Mouse (Mus musculus) lung, postnatal 4 days (tissue): ENCODE data around the gene Spn.

Source experiments
- DNase-seq, 2 experiments: peaks; one replicate each; pipeline ENCODE4 v3.0.0; 2021

The Spn gene

DNA sequence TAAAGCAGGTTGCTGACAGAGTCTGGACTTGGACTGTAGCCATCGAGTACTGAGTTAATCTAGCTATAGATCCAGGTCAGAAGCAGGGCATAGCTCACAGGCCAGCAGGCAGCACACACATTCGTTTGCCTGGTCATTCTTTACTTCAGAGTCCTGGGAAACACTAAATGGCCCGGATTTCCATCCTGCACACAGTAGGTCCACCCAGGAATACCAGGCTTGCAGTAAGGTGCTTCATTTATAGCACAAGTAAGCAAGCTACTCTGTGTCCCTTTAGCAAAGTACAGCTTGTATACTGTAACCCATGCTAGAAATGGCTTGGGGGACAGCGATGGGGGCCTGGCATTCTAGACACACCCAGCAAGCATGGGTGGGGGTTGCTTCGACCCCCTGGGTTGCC, 1.9 kb upstream of the Spn start:
- DNase-seq, result no peak

DNA sequence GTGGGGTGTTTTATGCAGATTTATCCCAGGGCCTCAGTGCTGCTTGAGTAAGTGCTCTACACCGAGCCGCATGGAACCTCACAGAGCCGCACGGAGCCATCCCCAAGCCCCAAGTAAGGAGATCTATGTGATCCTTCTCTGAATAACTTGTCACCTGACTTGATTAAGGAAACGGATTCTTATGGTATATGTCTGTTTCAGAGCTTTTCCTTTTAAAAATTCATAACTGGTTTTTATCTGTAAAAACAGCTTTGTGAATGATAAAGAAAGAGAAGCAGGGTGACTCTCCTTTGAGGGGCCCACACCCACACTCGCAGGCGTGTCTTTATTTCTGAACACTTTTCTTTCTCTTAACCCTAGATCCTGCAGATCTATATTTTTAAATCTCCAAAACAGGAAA, 1.5 kb upstream of the Spn start:
- no peak for DNase-seq

DNA sequence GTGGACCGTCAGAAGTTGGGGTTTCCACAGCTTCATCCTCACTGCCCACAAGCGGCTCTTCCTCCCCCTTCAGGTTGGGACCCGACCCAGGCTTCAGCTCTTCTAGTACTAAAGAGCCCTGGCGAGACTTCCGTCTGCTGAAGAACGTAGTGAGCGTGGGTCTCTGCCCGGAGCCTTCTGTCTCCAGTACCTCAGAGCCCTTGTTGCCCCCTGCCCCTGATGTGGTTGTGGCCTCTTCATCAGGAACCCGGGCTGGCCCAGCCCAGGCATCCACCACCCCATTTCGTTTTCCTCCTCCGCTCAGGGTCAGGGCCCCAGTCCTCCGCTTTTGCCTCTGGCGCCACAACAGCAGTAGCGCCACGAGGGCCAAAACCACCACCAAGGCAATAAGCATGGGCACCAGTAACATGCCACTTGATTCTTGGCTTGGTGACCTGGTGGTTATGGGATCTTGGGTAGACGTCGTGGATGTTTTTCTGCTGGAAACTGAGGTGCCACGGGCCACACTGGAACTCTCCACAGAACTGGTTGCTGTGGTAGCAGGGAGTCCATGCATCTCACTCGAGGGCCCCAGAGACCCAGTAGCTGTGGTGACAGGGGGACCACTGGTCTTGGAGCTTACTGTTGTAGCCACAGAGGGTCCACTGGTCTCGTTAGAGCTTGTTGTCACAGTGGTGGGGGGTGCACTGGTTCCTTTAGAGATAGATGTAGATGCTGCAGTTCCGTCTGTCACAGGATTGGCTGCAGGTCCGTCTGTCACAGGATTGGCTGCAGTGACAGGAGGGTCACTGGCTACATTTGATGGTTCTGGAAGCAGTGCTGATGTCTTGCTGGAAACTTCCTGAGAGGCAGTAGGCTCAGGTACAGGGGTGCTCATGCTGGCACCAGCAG, 1.2 kb downstream of the Spn start:
- DNase-seq, result no peak

GRCm38 (mm10) chr7:127134821-127135447, 2.7 kb downstream of the Spn start:
- DNase-seq, result peak; percentile 31 to 46

DNA sequence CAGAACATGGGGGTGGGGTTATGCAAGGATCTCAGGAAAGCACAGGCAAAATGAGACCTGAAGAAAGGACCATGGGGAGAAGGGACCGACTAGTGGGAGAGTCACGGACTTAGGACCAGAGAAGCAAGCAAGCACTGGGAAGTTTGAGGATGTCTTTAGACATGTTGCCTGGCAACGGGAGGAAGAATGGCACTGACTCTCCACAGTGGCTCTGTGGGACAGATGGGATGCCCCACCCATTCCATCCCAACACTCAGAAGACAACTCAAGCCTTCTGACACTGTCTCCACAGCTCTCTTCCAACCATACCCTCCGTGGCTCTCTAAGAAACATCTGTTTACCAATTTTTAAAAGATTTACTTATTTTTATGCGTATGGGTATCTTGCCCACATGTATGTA, 4.5 kb downstream of the Spn start:
- no peak for DNase-seq

GRCm38 (mm10) chr7:127129638-127130037, 8.0 kb downstream of the Spn start:
- peak in 1 of 2 experiments; percentile 57 for DNase-seq

DNA sequence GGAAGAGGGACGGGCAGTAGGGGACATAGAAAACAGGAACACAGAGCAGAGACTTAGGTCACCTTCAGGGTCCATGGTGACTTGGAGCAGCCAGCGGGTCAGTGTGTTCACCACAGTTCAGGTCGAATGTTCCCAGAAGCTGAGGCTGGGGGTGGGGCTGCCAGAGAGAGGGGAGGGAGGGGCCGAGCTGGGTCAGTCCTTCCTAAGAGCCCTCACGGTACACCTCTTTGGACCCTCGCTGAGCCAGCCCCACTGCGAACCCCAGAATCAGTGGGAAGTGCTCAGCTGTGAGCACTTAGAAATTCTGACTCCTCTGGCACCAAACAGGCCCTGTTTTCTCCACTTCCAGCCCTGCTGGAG, 15.7 kb downstream of the Spn start, which contains the start of gene Qprt:
Gene Qprt, minus strand, starts transcription at position 316 of the 360 bp plus-strand sequence.
- no peak for DNase-seq

- no peak for DNase-seq
Measured at GRCm38 (mm10) chr7:127121061-127121910, 16.3 kb downstream of the Spn start.

DNA sequence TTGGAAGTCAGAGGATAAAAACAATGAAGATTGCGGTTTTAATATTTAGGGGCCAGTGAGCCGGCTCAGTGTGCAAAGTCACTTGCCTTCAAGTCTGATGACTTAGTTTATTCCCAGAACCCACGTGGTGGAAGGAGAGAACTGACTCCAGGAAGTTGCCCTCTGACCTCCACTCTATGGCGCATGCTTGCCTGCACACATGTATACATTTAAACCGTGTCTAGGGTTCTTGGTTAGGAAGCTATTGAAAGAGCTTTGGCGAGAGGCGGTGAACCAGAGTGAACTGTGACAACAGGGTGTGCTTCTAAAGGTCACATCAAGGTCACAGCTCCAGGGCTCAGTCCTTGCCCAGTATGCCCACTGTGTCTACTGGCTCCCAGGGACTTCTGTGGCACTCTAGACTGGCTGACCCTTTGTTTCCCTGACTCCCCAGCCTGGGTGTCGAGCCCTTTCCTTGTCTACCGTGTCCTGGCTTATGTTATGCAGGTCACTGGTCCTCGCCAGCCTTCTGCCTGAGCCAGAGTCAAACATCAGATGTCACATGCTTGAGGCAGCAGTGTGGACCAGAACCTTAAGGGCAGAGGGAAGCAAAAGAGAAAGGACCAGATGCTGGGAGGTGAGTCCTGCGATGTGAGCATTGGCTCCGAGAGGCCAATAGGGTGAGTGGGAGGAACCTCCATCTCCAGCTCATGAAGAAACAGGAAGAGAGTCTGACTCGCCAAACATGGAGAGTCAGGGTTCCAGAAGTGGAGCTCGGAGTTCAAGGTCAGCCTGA, 18.8 kb downstream of the Spn start:
- no peak for DNase-seq

DNA sequence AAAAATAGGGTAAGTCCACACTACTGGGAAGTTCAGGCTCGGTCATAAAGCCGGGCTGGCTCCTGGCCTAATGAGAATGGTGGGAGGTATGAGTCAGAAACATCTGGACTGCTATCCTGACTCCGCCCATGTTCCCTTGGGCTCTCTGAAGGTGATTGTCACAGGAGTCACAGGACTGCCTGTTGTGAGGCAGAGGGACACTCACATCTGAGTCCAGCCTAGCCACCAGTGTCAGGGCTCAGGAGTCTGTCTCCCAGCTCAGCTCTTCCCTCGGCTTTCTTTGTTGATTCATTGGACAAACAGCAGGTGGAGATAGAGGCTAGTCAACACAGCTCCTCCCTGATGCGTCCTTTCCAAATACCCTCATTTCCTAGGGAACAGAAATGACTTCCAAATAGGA, 19.7 kb downstream of the Spn start:
- DNase-seq, result no peak

DNA sequence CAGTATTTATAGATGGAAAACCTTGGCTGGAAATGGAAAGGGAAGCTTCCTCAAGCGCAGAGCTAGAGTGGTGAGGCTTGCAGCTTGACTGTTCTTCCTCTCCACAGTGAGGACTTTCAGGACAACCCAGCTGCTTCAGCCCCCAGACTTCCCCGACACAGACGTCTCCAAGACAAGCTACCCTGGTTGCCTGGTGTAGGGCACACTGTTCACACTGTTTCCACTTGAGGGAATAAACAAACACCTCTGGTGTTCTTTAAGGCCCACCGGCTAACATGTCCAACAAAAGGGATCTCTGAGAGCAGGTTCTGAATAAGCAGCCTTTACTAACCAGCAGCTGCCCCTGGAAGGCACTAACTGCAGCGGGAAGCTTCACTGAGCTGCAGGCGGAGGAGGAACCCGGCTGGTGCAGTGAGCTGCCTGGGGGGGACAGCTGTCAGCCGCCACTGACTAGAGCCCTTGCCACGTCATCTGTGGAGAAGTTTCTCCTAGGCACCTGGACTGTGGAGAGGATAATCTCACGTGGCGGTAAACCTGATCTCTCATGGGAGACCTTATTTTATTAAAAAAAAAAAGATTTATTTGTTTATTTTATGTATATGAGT, 21.2 kb downstream of the Spn start:
- no peak for DNase-seq

DNA sequence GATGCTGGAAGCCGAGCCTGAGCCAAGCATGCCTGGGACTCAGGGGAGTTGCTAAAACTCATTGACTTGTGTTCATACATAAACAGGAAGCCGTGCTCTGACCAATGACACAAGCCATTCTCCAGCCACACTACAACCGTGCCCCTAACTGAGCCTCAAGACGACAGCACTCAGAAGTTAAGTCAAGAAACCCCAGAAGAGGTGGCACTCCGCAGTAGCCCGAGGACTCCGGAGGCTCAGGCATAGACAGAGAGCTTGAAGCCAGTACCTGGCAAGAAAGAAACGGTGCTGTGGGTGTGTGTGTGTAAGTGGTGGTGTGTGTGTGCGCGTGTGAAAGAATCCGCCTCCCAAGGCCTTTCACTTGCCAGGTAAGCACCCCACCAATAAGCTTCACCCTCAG, 22.7 kb downstream of the Spn start:
- DNase-seq, result no peak

DNA sequence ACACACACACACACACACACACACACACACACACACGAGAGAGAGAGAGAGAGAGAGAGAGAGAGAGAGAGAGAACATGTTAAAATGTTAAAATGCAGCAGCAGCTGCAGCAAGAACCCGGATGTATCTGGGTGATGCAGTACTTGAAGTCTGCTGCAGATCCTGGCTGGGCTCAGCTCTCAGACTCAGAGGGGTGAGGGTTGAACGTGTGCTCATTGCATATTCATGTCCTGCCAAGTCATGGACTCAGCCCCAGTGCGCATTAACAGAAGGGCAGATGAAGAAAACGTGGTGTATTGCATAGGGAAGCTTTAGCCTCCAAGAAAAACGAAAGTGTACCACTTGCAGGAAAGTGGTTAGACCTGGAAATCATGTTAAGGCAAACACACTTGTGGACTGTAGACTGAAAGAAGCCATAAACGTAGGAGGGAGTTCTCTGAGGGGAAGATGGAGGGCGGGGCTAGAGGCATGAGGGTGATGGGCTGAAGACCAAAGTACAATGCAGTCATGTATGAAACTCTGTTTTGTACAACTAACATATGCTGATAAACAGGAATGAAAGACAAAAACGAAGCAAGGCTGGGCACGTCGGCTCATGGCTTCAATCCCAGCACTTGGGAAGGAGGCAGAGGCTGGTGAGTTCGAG, 23.9 kb downstream of the Spn start:
- DNase-seq, result no peak

- no peak for DNase-seq
Measured at GRCm38 (mm10) chr7:127112921-127113597, 24.6 kb downstream of the Spn start.

GRCm38 (mm10) chr7:127112251-127112841, 25.3 kb downstream of the Spn start:
- no peak for DNase-seq

DNA sequence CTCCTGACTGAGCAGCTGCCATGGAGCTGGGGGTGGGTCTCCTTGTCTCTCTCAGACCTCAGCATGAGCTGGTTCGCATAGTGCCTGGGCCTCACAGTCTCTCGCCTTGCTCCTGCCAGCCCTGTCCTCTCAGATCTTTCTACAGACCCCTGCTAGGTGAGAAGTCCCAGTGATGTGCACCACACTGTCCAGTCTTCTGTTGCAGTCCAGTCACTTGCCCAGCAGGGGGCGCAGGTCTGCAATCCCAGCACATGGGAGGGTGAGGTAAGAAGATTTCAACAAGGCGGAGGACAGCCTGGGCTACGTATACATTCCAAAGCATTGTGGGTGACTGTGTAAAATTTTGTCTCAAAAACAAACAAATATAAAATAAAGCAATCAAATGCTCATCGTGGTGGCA, 26.2 kb downstream of the Spn start:
- peak; percentile 54 to 73 for DNase-seq

DNA sequence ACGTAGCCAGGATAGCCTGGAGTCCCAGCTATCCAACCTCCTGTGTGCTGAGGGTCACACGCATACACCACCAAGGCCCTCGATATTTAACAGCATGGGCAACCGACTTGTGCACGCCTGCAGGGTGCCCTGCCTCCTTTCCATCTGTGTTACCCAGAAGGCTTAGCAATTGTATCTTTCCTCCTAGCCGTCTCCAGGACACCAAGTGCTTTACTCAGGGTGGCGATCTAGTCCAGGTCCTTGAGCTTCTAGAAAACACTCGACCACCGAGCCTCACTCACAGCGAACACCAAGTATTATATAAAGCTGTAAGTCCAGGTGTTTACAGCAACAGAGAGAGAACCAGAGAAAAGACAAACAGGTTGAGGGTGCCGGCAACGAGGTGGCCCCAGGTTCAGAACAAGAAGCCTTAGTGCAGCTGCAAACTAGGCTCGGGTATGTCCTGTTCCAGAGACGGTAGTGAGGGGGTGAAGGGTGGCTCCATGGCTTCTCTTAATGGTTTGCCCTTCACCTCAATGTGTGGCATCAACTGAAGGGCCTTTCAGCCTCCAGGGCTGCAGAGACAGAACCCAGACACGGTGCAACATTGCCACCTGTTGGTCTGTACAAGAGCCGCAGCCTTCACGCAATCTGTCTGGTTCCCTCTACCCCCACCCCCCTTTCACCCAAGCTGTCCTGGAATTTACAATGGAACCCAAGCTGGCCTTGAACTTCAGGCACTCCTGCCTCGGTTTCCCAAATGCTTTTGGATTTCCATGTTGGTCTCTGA, 27.2 kb downstream of the Spn start:
- DNase-seq, result peak; percentile 73 to 85

- DNase-seq, result no peak
Measured at GRCm38 (mm10) chr7:127105551-127105950, 32.1 kb downstream of the Spn start.

DNA sequence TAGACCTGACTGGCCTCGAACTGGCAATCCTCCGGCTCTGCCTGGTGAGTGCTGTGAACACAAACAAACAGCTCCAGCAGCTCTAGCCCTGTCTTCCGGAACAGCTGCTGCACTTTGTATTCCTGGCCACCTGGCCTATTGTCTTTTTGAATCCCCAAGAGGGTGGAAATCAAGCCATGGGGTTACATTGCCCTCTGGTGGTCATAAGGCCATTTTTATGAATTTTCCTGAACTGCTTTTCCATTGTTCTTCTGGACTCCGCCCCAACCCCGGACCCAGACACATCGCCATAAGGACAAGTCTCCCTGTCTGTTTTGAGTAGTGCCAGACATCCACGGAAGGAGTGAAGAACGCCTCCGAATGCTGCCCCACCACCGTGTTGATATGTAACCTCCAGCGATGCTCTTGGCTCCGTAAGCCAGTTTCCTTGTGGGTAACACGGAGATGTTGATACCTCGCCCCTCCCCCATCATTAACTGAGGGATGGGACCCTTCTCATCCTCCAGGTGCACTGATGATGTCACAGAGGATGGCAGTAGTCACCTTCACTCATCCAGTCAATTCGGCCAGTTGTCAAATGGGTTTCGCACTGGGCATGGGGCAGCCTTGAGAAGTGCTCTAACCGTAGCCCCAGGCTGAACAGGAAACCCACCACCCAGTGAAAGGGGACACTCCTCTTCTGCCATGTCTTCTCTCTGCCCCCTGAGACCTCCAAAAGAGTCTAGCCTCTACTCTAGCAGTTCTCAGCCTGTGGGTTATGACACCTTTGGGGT, 32.9 kb downstream of the Spn start:
- peak; percentile 42 to 86 for DNase-seq
